Mouse (Mus musculus) embryonic facial prominence, embryonic 13.5 days (tissue): ENCODE results near the gene Ccdc107. TPM values are rescaled to one million over a fixed set of nuclear protein-coding genes. Genes with fewer than 3 reads are reported as not detected.
A peak's percentile ranks its signal among the peaks of the same experiment; 100 is the strongest.

Experiments
- ATAC-seq: fragments of 200-750 bp; cut with Nextera tagmentation; 2 replicates; pipeline ENCODE4 v1.8.0; 2017; ENCODE audit warnings: low read depth; ENCODE audit not compliant: insufficient number of reproducible peaks, insufficient read depth, low FRiP score, low TSS enrichment
- H3K27ac ChIP-seq: fragments of 300-500 bp; sonication (generic); 2 replicates; pipeline ENCODE4 v1.5.1; 2015; ENCODE audit warnings: moderate library complexity, mild to moderate bottlenecking, inconsistent platforms
- H3K27me3 ChIP-seq: fragments of 300-500 bp; sonication (generic); 2 replicates; pipeline ENCODE4 v1.6.1; 2015; ENCODE audit warnings: mild to moderate bottlenecking, inconsistent platforms
- H3K36me3 ChIP-seq: fragments of 300-500 bp; sonication (generic); 2 replicates; pipeline ENCODE4 v1.6.1; 2015; ENCODE audit warnings: mild to moderate bottlenecking, inconsistent platforms
- H3K4me1 ChIP-seq: fragments of 300-500 bp; sonication (generic); 2 replicates; pipeline ENCODE4 v1.6.1; 2015; ENCODE audit warnings: inconsistent platforms
- H3K4me2 ChIP-seq: fragments of 300-500 bp; sonication (generic); 2 replicates; pipeline ENCODE4 v1.6.1; 2015; ENCODE audit warnings: moderate library complexity, mild to moderate bottlenecking, inconsistent platforms
- H3K4me3 ChIP-seq: fragments of 300-500 bp; sonication (generic); 2 replicates; pipeline ENCODE4 v1.5.1; 2015; ENCODE audit warnings: mild to moderate bottlenecking, inconsistent platforms
- H3K9ac ChIP-seq: fragments of 300-500 bp; sonication (generic); 2 replicates; pipeline ENCODE4 v1.6.1; 2015; ENCODE audit warnings: mild to moderate bottlenecking, inconsistent platforms
- H3K9me3 ChIP-seq: fragments of 300-500 bp; sonication (generic); 2 replicates; pipeline ENCODE4 v1.6.1; 2016; ENCODE audit warnings: inconsistent platforms
- WGBS: fragments of 180-500 bp; shearing (Covaris S2); methylation state at CpG from one replicate; pipeline ENCODE4 v1.1.7; 2015; ENCODE audit warnings: mixed read lengths; 5-methylcytosine and 5-hydroxymethylcytosine counted together
- polyA plus RNA-seq: library from polyadenylated mRNA; unstranded; fragments of >200 nt; fragmentation: Nextera tagmentation; extraction: Ambion mirVana; gene quantifications from 2 replicates; pipeline ENCODE4 v1.2.1, GENCODE M21; 2015

Gene Ccdc107
- polyA plus RNA-seq, 1 experiment from 2014 or later: 66.2 TPM

- peaks cover 5% of the 10 kb centered on the region for H3K4me1 ChIP-seq
- H3K4me2 ChIP-seq: no peak overlapping the region
- 92% methylated on average over 3 of the region's 3 CpGs for WGBS
- no peaks in the 10 kb centered on the region for H3K36me3 ChIP-seq
- no peaks in the 10 kb centered on the region for H3K27me3 ChIP-seq
- H3K9me3 ChIP-seq: no peaks in the 10 kb centered on the region
- no peak overlapping the region for H3K4me3 ChIP-seq
- no peak for ATAC-seq
- no peak overlapping the region for H3K9ac ChIP-seq
- H3K27ac ChIP-seq: no peak overlapping the region
Measured at GRCm38 (mm10) chr4:43489611-43490010, 3.1 kb upstream of the Ccdc107 start.

GRCm38 (mm10) chr4:43490801-43491200 lies 1.9 kb upstream of the Ccdc107 start:
- Histone ChIP-seq H3K4me3 (no peak overlapping the region), H3K4me1 (peaks cover 11% of the 10 kb centered on the region), H3K27ac (no peak overlapping the region), H3K27me3 (no peaks in the 10 kb centered on the region), H3K4me2 (no peak overlapping the region), H3K9me3 (no peaks in the 10 kb centered on the region), H3K9ac (no peak overlapping the region), H3K36me3 (peaks cover 4% of the 10 kb centered on the region; the same call in 1 of the 2 replicates)
- ATAC-seq: no peak
- 86% methylated on average over 5 of the region's 5 CpGs for WGBS

GRCm38 (mm10) chr4:43492101-43492820 lies 439 bp upstream of the Ccdc107 start:
- Histone ChIP-seq H3K4me3 (peak overlapping the region; percentile 70), H3K9ac (no peak overlapping the region), H3K36me3 (peaks cover 19% of the 10 kb centered on the region), H3K9me3 (no peaks in the 10 kb centered on the region), H3K4me1 (peaks cover 19% of the 10 kb centered on the region), H3K4me2 (peak overlapping the region; percentile 60), H3K27ac (peak overlapping the region; percentile 93), H3K27me3 (no peaks in the 10 kb centered on the region)
- no peak for ATAC-seq
- WGBS: 47% methylated on average over 12 of the region's 12 CpGs

GRCm38 (mm10) chr4:43493186-43493845 lies 616 bp downstream of the Ccdc107 start:
- Histone ChIP-seq H3K4me3 (peak overlapping the region; percentile 70), H3K4me2 (peak overlapping the region; percentile 60), H3K27me3 (no peaks in the 10 kb centered on the region), H3K27ac (peak overlapping the region; percentile 93), H3K9ac (peak overlapping the region; percentile 84), H3K9me3 (no peaks in the 10 kb centered on the region), H3K36me3 (peaks cover 22% of the 10 kb centered on the region), H3K4me1 (peaks cover 30% of the 10 kb centered on the region)
- WGBS: under 1% methylated on average over 47 of the region's 47 CpGs
- peak; percentile 88 for ATAC-seq

GRCm38 (mm10) chr4:43493846-43494240 lies 1.1 kb downstream of the Ccdc107 start:
- H3K4me3 ChIP-seq: peak overlapping the region; percentile 70
- H3K4me1 ChIP-seq: peaks cover 35% of the 10 kb centered on the region
- 2% methylated on average over 9 of the region's 9 CpGs for WGBS
- peaks cover 22% of the 10 kb centered on the region for H3K36me3 ChIP-seq
- no peaks in the 10 kb centered on the region for H3K27me3 ChIP-seq
- no peak for ATAC-seq
- H3K9me3 ChIP-seq: no peaks in the 10 kb centered on the region
- peak overlapping the region; percentile 93 for H3K27ac ChIP-seq
- H3K4me2 ChIP-seq: peak overlapping the region; percentile 60
- peak overlapping the region; percentile 84 for H3K9ac ChIP-seq

- WGBS: 63% methylated on average over 6 of the region's 6 CpGs
- peaks cover 51% of the 10 kb centered on the region for H3K4me1 ChIP-seq
- ATAC-seq: no peak
Measured at GRCm38 (mm10) chr4:43496587-43496986, 3.9 kb downstream of the Ccdc107 start.

GRCm38 (mm10) chr4:43497405-43497804 lies 4.7 kb downstream of the Ccdc107 start:
- no peak overlapping the region for H3K9ac ChIP-seq
- H3K9me3 ChIP-seq: no peaks in the 10 kb centered on the region
- WGBS: 90% methylated on average over 8 of the region's 8 CpGs
- no peak overlapping the region for H3K27ac ChIP-seq
- no peak for ATAC-seq
- H3K36me3 ChIP-seq: peaks cover 22% of the 10 kb centered on the region
- H3K4me3 ChIP-seq: 0 out of 2 replicates have a peak overlapping the region, but pooled peaks have one; percentile 65
- no peaks in the 10 kb centered on the region for H3K27me3 ChIP-seq
- peak overlapping the region; percentile 77 for H3K4me2 ChIP-seq
- H3K4me1 ChIP-seq: peaks cover 51% of the 10 kb centered on the region

More at GRCm38 (mm10) chr4:43496587-43496986, 3.9 kb downstream of the Ccdc107 start:
- Histone ChIP-seq H3K27me3 (no peaks in the 10 kb centered on the region), H3K4me2 (no peak overlapping the region), H3K9me3 (no peaks in the 10 kb centered on the region), H3K4me3 (no peak overlapping the region), H3K27ac (no peak overlapping the region), H3K9ac (no peak overlapping the region), H3K36me3 (peaks cover 22% of the 10 kb centered on the region)

- peak overlapping the region; percentile 77 for H3K4me2 ChIP-seq
- peak overlapping the region; percentile 80 for H3K9ac ChIP-seq
- ATAC-seq: no peak
- no peaks in the 10 kb centered on the region for H3K27me3 ChIP-seq
- peak overlapping the region; percentile 65 for H3K4me3 ChIP-seq
- peaks cover 51% of the 10 kb centered on the region for H3K4me1 ChIP-seq
- peaks cover 22% of the 10 kb centered on the region for H3K36me3 ChIP-seq
- H3K27ac ChIP-seq: no peak overlapping the region
- H3K9me3 ChIP-seq: no peaks in the 10 kb centered on the region
- WGBS: 66% methylated on average over 4 of the region's 4 CpGs
Measured at GRCm38 (mm10) chr4:43497946-43498345, 5.2 kb downstream of the Ccdc107 start.

- Histone ChIP-seq H3K9ac (peak overlapping the region; percentile 80), H3K27ac (peak overlapping the region; percentile 45), H3K4me1 (peaks cover 51% of the 10 kb centered on the region), H3K4me3 (peak overlapping the region; percentile 65), H3K4me2 (peak overlapping the region; percentile 77), H3K27me3 (no peaks in the 10 kb centered on the region), H3K9me3 (no peaks in the 10 kb centered on the region), H3K36me3 (peaks cover 22% of the 10 kb centered on the region)
- ATAC-seq: no peak
- WGBS: 13% methylated on average over 8 of the region's 8 CpGs
Measured at GRCm38 (mm10) chr4:43498983-43499382, 6.3 kb downstream of the Ccdc107 start.

- H3K9ac ChIP-seq: peak within 1 kb of the TSS; percentile 80
- peak within 1 kb of the TSS; percentile 77 for H3K4me2 ChIP-seq
- peak within 1 kb of the TSS; percentile 45 for H3K27ac ChIP-seq
- H3K27me3 ChIP-seq: no peaks in the 10 kb centered on the region
- WGBS: 6% methylated on average over 50 of the region's 50 CpGs
- ATAC-seq: peak; percentile 78
- no peaks in the 10 kb centered on the region for H3K9me3 ChIP-seq
- peaks cover 46% of the 10 kb centered on the region for H3K4me1 ChIP-seq
- H3K36me3 ChIP-seq: peaks cover 22% of the 10 kb centered on the region
- H3K4me3 ChIP-seq: peak within 1 kb of the TSS; percentile 65
Measured at GRCm38 (mm10) chr4:43499407-43500333, 7.0 kb downstream of the Ccdc107 start, which contains the start of gene Arhgef39. Gene Arhgef39, minus strand, starts transcription at chr4:43499695.

- no peaks in the 10 kb centered on the region for H3K36me3 ChIP-seq
- H3K4me3 ChIP-seq: no peak overlapping the region
- no peak overlapping the region for H3K4me2 ChIP-seq
- no peak overlapping the region for H3K27ac ChIP-seq
- no peak for ATAC-seq
- 70% methylated on average over 2 of the region's 2 CpGs for WGBS
- H3K27me3 ChIP-seq: peaks cover 13% of the 10 kb centered on the region
- H3K9me3 ChIP-seq: no peaks in the 10 kb centered on the region
- H3K9ac ChIP-seq: no peak overlapping the region
- H3K4me1 ChIP-seq: peaks cover 37% of the 10 kb centered on the region
Measured at GRCm38 (mm10) chr4:43503041-43503440, 10.3 kb downstream of the Ccdc107 start.
